In the genomic region with DNA sequence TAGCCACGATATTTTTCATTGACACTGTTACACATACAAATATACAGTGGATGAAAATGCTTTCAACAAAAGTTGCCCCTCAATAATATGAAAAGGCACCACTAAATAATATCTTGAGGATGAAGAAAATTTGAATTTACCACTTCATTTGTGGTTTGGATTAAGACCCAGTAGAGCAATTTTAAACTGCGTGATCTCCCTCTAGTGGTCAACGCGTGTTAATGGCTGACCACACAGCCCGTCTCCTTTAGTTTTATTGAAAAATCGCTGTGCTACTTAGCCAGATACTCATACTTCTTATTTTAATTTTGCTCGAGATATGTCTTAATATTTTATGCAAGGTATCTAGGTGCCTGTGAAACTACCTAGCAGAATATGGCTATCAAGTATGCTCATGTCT, we compare ENCODE assay signal across 9 mouse cellular contexts.
DNase-seq lines count a peak whose midpoint lies in the region; ATAC-seq and TF ChIP-seq lines count a peak whose summit lies in the region.
"Had no signal": no experiment of that assay in that cellular context is flagged by ENCODE, and none has a peak within 500 bp of the region (broad histone marks: within the 10 kb centered on the region; RNA-seq: fewer than 3 reads in every experiment).

No protein-coding gene starts in this region.

- no peak for TF ChIP-seq CTCF in thymus, adult 2 months (IDR thresholded peaks at IDR 0.05; ENCODE audit: borderline replicate concordance, control insufficient read depth, extremely low read depth, insufficient read depth, low read length, poor library complexity)

- H3K4me3 ChIP-seq in heart, embryonic 10.5 days = no peak overlapping the region
- no peak overlapping the region for H3K4me3 ChIP-seq in thymus, adult 2 months (ENCODE audit: control insufficient read depth, insufficient read depth, low read length)
- H3K4me3 ChIP-seq in embryonic facial prominence, embryonic 14.5 days (ENCODE audit: low read depth, low read length) = no peak overlapping the region

- no peaks in the 10 kb centered on the region for H3K4me1 ChIP-seq in heart, embryonic 10.5 days
- H3K4me1 ChIP-seq in thymus, adult 2 months (replicated peaks; ENCODE audit: control insufficient read depth, insufficient read depth, low read length) = no peaks in the 10 kb centered on the region
- H3K4me1 ChIP-seq in embryonic facial prominence, embryonic 14.5 days (ENCODE audit: control insufficient read depth, insufficient read depth, low read length) = no peaks in the 10 kb centered on the region

- 22% methylated on average over 7 of the region's 7 CpGs for WGBS in heart, embryonic 10.5 days
- 19% methylated on average over 7 of the region's 7 CpGs for WGBS in thymus, adult 2 months
- 18% methylated on average over 7 of the region's 7 CpGs for WGBS in embryonic facial prominence, embryonic 14.5 days

- H3K27ac ChIP-seq in heart, embryonic 10.5 days = no peak overlapping the region
- H3K27ac ChIP-seq in thymus, adult 2 months (ENCODE audit: control insufficient read depth, insufficient read depth, low read length) = no peak overlapping the region
- no peak overlapping the region for H3K27ac ChIP-seq in embryonic facial prominence, embryonic 14.5 days (replicated peaks; ENCODE audit: low read depth, low read length)
- H3K27ac ChIP-seq: macrophage had no signal

- H3K36me3 ChIP-seq in heart, embryonic 10.5 days = no peaks in the 10 kb centered on the region
- H3K36me3 ChIP-seq in thymus, adult 2 months (ENCODE audit: control insufficient read depth, insufficient read depth, low read length) = no peaks in the 10 kb centered on the region
- no peaks in the 10 kb centered on the region for H3K36me3 ChIP-seq in embryonic facial prominence, embryonic 14.5 days (ENCODE audit: control insufficient read depth, insufficient read depth, low read length)

- TF ChIP-seq POLR2A in thymus, adult 2 months (IDR thresholded peaks at IDR 0.05; ENCODE audit: control insufficient read depth, extremely low read depth, insufficient read depth, low read length, poor library complexity) = no peak

- H3K9ac ChIP-seq in embryonic facial prominence, embryonic 14.5 days (ENCODE audit: low read depth, low read length) = no peak overlapping the region

- no peak overlapping the region for H3K4me2 ChIP-seq in embryonic facial prominence, embryonic 14.5 days (ENCODE audit: low read depth, low read length)

- H3K9me3 ChIP-seq in heart, embryonic 10.5 days = no peaks in the 10 kb centered on the region
- no peaks in the 10 kb centered on the region for H3K9me3 ChIP-seq in embryonic facial prominence, embryonic 14.5 days (ENCODE audit: control insufficient read depth, low read length)

- DNase-seq in heart, postnatal 4 days = peak; percentile 17
- DNase-seq in heart, embryonic 10.5 days (ENCODE audit: low spot score) = no peak
- peak; percentile 16 for DNase-seq in thymus, postnatal 0 days (ENCODE audit: low spot score)
- DNase-seq in thymus, adult 2 months = no peak
- DNase-seq in embryonic facial prominence, embryonic 14.5 days (ENCODE audit: low spot score) = peak; percentile 75
- no peak for DNase-seq in spleen, adult 12 weeks (ENCODE audit: low spot score)
- DNase-seq in right cerebral cortex, postnatal 14 days = no peak

- no peak for ATAC-seq in embryonic facial prominence, embryonic 14.5 days (ENCODE audit: low read depth)
- no peak for ATAC-seq in monocyte, adult 5-6 weeks (replicated peaks; ENCODE audit: insufficient number of reproducible peaks, low FRiP score, low TSS enrichment, poor library complexity, severe bottlenecking)

- H3K27me3 ChIP-seq in heart, embryonic 10.5 days (ENCODE audit: insufficient read depth, poor library complexity, severe bottlenecking) = no peaks in the 10 kb centered on the region
- H3K27me3 ChIP-seq in thymus, adult 2 months (ENCODE audit: control insufficient read depth, insufficient read depth, low read length) = no peaks in the 10 kb centered on the region
- H3K27me3 ChIP-seq in embryonic facial prominence, embryonic 14.5 days (replicated peaks; ENCODE audit: control insufficient read depth, insufficient read depth, low read length) = no peaks in the 10 kb centered on the region

Comparison
In these comparisons a context has a peak if more than half of its experiments do, and no peak if none do; other contexts are left out.
1. DNase-seq: peak in heart, postnatal 4 days (single experiment), thymus, postnatal 0 days (single experiment) and embryonic facial prominence, embryonic 14.5 days (single experiment); none in heart, embryonic 10.5 days (single experiment), thymus, adult 2 months (single experiment), spleen, adult 12 weeks (single experiment) and right cerebral cortex, postnatal 14 days (single experiment).